Comparison of ENCODE assay signal across 8 mouse cellular contexts in the genomic region with DNA sequence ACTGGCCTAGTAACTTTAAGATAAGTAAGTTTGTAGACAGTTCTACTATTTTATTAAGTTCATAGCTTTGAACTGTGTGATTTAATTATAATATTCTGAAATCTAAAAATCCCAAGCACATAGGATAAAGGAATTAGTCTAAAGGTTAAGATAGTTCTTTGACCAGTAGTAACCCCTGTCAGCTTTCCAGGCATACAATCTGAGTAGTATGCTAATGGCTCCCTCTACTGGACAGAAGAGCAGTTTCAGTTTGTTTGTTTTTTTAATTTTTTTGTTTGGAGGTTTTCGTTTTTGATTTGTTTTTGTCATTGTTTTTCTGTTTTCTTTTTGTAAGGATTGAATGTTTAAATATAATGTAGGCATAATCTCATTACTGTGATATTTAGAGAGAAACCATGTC. TPM values are rescaled to one million over a fixed set of nuclear protein-coding genes. Genes with fewer than 3 reads are reported as not detected.
A peak's percentile ranks its signal among the peaks of the same experiment; 100 is the strongest.
DNase-seq lines count a peak whose midpoint lies in the region; ATAC-seq and TF ChIP-seq lines count a peak whose summit lies in the region.
"Had no signal": no experiment of that assay in that cellular context is flagged by ENCODE, and none has a peak within 500 bp of the region (broad histone marks: within the 10 kb centered on the region; RNA-seq: fewer than 3 reads in every experiment).

No protein-coding gene starts in this region.

- TF ChIP-seq POLR2A in kidney, adult 2 months (IDR thresholded peaks at IDR 0.05; ENCODE audit: low read depth, low read length), result no peak

- no peak overlapping the region for H3K27ac ChIP-seq in kidney, adult 2 months (ENCODE audit: insufficient read depth, low read depth, low read length)
- H3K27ac ChIP-seq: heart, embryonic 13.5 days had no signal

- peak; percentile 93 for ATAC-seq in CD4-positive, CD25-positive, alpha-beta regulatory T cell, adult 4 months

- 4% methylated on average over 1 of the region's 1 CpGs for WGBS in kidney, adult 2 months

- peak; percentile 60 for DNase-seq in kidney, adult 2 months
- DNase-seq in kidney, adult 18-20 months, result no peak
- DNase-seq in NIH3T3 (ENCODE audit: low read depth), result peak; percentile 63
- peak; percentile 14 for DNase-seq in hindlimb bud, embryonic 11.5 days (ENCODE audit: extremely low spot score, low read depth, low spot score)
- no peak for DNase-seq in right cerebral cortex, adult 2 months (ENCODE audit: low spot score in 2 of 2)
- DNase-seq in frontal cortex, postnatal 25 days (ENCODE audit: low spot score in 2 of 2), result no peak

- no peaks in the 10 kb centered on the region; the same call in 1 of the 2 replicates for H3K36me3 ChIP-seq in kidney, adult 2 months (ENCODE audit: control insufficient read depth, insufficient read depth, low read length)

- H3K27me3 ChIP-seq in kidney, adult 2 months (replicated peaks; ENCODE audit: control insufficient read depth, insufficient read depth, low read length), result no peaks in the 10 kb centered on the region
- H3K27me3 ChIP-seq: heart, embryonic 13.5 days had no signal

- TF ChIP-seq CTCF in kidney, adult 2 months (conservative IDR thresholded peaks at IDR 0.05; ENCODE audit: insufficient read depth, insufficient read length, low read depth, low read length), result peak; percentile 33; the same call in 1 of the 2 replicates

- peaks cover 9% of the 10 kb centered on the region for H3K4me1 ChIP-seq in kidney, adult 2 months (ENCODE audit: control insufficient read depth, insufficient read depth, low read length)

- H3K4me3 ChIP-seq in kidney, adult 2 months (ENCODE audit: insufficient read depth, low read depth, low read length), result no peak overlapping the region
- H3K4me3 ChIP-seq: heart, embryonic 13.5 days had no signal

RNA-seq across cellular contexts. Expression of a gene that starts 51.2 kb away (rescaled TPM):
- polyA plus RNA-seq in kidney, adult 2 months (2012; rRNA removed), result 13.1 and 13.6 TPM in 2 replicates
- polyA plus RNA-seq in CD4-positive, CD25-positive, alpha-beta regulatory T cell, adult 4 months (2017; shearing (Covaris generic)), result 10 to 100 TPM in 1 of 2 experiments, 1 to 10 TPM in 1; 6.3 to 10.1 TPM

RNA-seq across cellular contexts. Expression of a gene that starts 51.2 kb away (rescaled TPM):
- polyA plus RNA-seq in kidney, adult 2 months (2012; rRNA removed), result 1.7 and 1.9 TPM in 2 replicates
- polyA plus RNA-seq in CD4-positive, CD25-positive, alpha-beta regulatory T cell, adult 4 months (2017; shearing (Covaris generic)), result 10 to 100 TPM; 22.2 to 24.7 TPM

Comparison
In these comparisons a context has a peak if more than half of its experiments do, and no peak if none do; other contexts are left out.
1. DNase-seq: peak in kidney, adult 2 months (single experiment), NIH3T3 (single experiment) and hindlimb bud, embryonic 11.5 days (single experiment); none in kidney, adult 18-20 months (single experiment), right cerebral cortex, adult 2 months (0 of 2) and frontal cortex, postnatal 25 days (0 of 2).